Mouse (Mus musculus) limb, embryonic 13.5 days (tissue): Measurements from ENCODE around the gene Bcl2l1. TPM values are rescaled to one million over a fixed set of nuclear protein-coding genes. Genes with fewer than 3 reads are reported as not detected.

Experiments
- ATAC-seq: fragments of 200-750 bp; cut with Nextera tagmentation; 2 replicates; pipeline ENCODE4 v1.8.0; 2017; ENCODE audit warnings: low read depth, moderate number of reproducible peaks, moderate TSS enrichment; ENCODE audit not compliant: low FRiP score
- H3K27ac ChIP-seq: fragments of 300-500 bp; sonication (generic); 2 replicates; pipeline ENCODE4 v1.5.1; 2015; ENCODE audit warnings: inconsistent platforms, mild to moderate bottlenecking, moderate library complexity
- H3K27me3 ChIP-seq: fragments of 300-500 bp; sonication (generic); 2 replicates; pipeline ENCODE4 v1.6.1; 2015; ENCODE audit warnings: mild to moderate bottlenecking, inconsistent platforms
- H3K36me3 ChIP-seq: fragments of 300-500 bp; sonication (generic); 2 replicates; pipeline ENCODE4 v1.6.1; 2015; ENCODE audit warnings: inconsistent platforms, mild to moderate bottlenecking, moderate library complexity
- H3K4me1 ChIP-seq: fragments of 300-500 bp; sonication (generic); 2 replicates; pipeline ENCODE4 v1.6.1; 2015; ENCODE audit warnings: inconsistent platforms
- H3K4me2 ChIP-seq: fragments of 300-500 bp; sonication (generic); replicated peaks from 2 replicates; pipeline ENCODE4 v1.6.1; 2015; ENCODE audit warnings: inconsistent platforms, mild to moderate bottlenecking, moderate library complexity
- H3K4me3 ChIP-seq: fragments of 300-500 bp; sonication (generic); 2 replicates; pipeline ENCODE4 v1.5.1; 2015; ENCODE audit warnings: moderate library complexity, mild to moderate bottlenecking, inconsistent platforms
- H3K9ac ChIP-seq: fragments of 300-500 bp; sonication (generic); 2 replicates; pipeline ENCODE4 v1.6.1; 2015; ENCODE audit warnings: mild to moderate bottlenecking, inconsistent platforms
- H3K9me3 ChIP-seq: fragments of 300-500 bp; sonication (generic); 2 replicates; pipeline ENCODE4 v1.6.1; 2016; ENCODE audit warnings: inconsistent platforms
- WGBS: fragments of 180-500 bp; shearing (Covaris S2); methylation state at CpG from one replicate; pipeline ENCODE4 v1.1.7; 2015; 5-methylcytosine and 5-hydroxymethylcytosine counted together
- polyA plus RNA-seq: library from polyadenylated mRNA; unstranded; fragments of >200 nt; fragmentation: Nextera tagmentation; extraction: Ambion mirVana; gene quantifications from 2 replicates; pipeline ENCODE4 v1.2.1, GENCODE M21; 2015

The Bcl2l1 gene
- polyA plus RNA-seq, 1 experiment from 2014 or later, result 93.3 TPM

DNA sequence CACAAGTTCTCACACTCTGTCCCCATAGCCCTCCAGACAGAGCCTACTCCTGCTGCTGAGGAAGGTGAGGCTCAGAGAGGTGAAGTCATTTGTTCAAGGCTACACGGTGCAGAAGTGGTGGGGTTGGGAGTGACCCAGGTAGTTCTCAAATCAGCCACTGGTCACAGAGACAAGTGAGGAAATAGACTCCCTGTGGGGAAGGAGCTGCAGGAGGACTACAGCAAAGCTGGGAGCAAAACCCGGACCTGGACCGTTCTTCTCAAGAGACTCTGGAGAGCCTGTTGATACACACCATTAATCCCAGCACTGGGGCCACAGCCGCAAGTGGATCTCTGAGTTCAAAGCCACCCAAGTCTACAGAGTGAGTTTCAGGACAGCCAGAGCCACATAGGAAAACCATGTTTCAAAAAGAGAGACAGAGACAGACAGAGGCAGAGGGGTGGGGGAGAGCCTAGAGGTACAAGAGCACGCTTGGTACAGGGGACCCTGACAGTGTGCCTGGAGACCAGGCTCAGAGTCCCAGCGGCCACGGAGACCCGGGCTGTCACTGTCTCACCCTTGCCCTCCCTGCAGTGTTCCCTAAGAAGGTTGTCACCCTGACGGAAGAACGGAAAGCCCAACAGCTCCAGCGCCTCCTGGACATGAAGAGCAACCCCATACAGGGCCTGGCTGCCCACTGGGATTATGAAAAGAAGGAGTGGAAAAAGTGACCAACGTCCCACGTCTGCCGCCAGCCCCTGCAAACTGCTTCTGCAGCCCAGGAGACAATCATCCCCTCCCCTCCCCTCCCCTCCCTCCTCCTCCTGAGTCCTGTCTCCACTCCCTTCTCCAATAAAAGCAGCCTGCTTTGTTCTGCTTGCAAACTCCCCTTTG lies 67.1 kb downstream of the Bcl2l1 start:
- H3K27me3 ChIP-seq, result no peaks in the 10 kb centered on the region
- WGBS, result 9% methylated on average over 14 of the region's 14 CpGs
- no peak overlapping the region; the same call in 1 of the 2 replicates for H3K27ac ChIP-seq
- peak overlapping the region; percentile 46 for H3K4me2 ChIP-seq
- H3K4me3 ChIP-seq, result no peak overlapping the region
- H3K9ac ChIP-seq, result peak overlapping the region; percentile 54
- no peaks in the 10 kb centered on the region for H3K9me3 ChIP-seq
- peaks cover 38% of the 10 kb centered on the region for H3K4me1 ChIP-seq
- H3K36me3 ChIP-seq, result peaks cover 2% of the 10 kb centered on the region; the same call in 1 of the 2 replicates
- no peak for ATAC-seq

DNA sequence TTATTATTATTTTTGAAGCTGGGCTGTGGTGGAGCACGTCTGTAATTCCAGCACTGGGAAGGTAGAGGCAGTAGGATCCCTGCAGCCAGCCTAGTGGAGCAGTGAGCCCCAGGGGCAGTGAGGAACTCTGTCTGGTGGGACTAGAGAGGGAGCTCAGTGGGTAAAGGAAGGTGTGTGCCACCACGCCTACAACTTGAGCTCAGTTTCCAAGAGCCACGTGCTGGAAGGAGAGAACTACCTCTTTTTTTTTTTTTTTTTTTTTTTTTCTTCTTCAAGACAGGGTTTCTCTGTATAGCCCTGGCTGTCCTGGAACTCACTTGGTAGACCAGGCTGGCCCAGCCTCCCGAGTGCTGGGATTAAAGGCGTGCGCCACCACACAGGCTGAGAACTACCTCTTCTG lies 68.2 kb downstream of the Bcl2l1 start:
- no peak overlapping the region for H3K4me3 ChIP-seq
- no peaks in the 10 kb centered on the region for H3K9me3 ChIP-seq
- no peak overlapping the region; the same call in 1 of the 2 replicates for H3K9ac ChIP-seq
- no peak for ATAC-seq
- no peaks in the 10 kb centered on the region for H3K27me3 ChIP-seq
- H3K4me1 ChIP-seq, result peaks cover 41% of the 10 kb centered on the region
- peaks cover 2% of the 10 kb centered on the region; the same call in 1 of the 2 replicates for H3K36me3 ChIP-seq
- H3K27ac ChIP-seq, result no peak overlapping the region
- WGBS, result 77% methylated on average over 6 of the region's 6 CpGs
- no peak overlapping the region for H3K4me2 ChIP-seq

DNA sequence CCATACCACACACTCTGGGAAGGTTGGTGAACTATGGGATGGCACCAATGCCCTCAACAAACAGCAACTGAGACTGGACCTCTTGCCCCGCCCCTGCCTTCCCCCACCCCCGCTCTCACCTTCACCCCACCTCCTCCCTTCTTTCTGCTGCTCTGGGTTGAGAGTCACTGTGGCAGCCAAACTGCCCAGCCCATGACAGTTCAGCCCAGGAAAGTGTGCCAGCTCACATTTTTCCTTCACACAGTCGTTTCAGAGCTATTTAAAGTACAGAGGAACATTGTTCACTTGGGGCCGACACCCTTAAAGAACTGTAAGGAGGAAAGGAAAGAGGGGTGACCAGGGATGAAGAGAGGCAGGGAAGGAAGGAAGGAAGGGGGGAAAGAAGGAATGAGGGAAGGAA lies 73.2 kb downstream of the Bcl2l1 start:
- Histone ChIP-seq H3K36me3 (peaks cover 2% of the 10 kb centered on the region; the same call in 1 of the 2 replicates), H3K27me3 (no peaks in the 10 kb centered on the region), H3K27ac (no peak overlapping the region; the same call in 1 of the 2 replicates), H3K9me3 (no peaks in the 10 kb centered on the region), H3K9ac (no peak overlapping the region), H3K4me2 (no peak overlapping the region), H3K4me1 (peaks cover 24% of the 10 kb centered on the region), H3K4me3 (no peak overlapping the region)
- WGBS, result 57% methylated on average over 4 of the region's 4 CpGs
- ATAC-seq, result no peak

DNA sequence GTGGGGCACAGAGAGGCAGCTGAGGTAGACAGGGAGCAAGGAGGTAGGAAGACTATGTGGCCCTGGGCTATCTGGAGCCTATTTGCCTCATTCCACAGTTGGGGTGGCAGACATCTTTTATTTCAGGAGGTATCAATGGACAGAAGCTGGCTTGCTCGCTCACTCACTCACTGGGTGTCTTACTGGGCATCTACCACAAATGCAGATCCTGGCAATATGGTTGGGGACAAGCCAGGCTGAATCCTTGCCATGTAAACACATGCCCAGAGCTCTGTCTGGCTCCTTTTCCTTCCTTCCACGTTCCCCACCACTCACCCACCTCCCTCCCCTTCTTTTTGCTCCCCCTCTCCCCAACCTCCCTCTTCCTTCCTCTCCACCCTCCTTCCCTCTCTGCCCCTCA lies 74.0 kb downstream of the Bcl2l1 start:
- H3K9ac ChIP-seq, result no peak overlapping the region
- peaks cover 2% of the 10 kb centered on the region; the same call in 1 of the 2 replicates for H3K36me3 ChIP-seq
- H3K4me1 ChIP-seq, result peaks cover 24% of the 10 kb centered on the region
- no peak overlapping the region for H3K4me3 ChIP-seq
- whole genome bisulfite sequencing, result 54% methylated on average over 2 of the region's 2 CpGs
- no peak overlapping the region for H3K27ac ChIP-seq
- H3K4me2 ChIP-seq, result no peak overlapping the region
- H3K9me3 ChIP-seq, result no peaks in the 10 kb centered on the region
- ATAC-seq, result no peak
- no peaks in the 10 kb centered on the region for H3K27me3 ChIP-seq

DNA sequence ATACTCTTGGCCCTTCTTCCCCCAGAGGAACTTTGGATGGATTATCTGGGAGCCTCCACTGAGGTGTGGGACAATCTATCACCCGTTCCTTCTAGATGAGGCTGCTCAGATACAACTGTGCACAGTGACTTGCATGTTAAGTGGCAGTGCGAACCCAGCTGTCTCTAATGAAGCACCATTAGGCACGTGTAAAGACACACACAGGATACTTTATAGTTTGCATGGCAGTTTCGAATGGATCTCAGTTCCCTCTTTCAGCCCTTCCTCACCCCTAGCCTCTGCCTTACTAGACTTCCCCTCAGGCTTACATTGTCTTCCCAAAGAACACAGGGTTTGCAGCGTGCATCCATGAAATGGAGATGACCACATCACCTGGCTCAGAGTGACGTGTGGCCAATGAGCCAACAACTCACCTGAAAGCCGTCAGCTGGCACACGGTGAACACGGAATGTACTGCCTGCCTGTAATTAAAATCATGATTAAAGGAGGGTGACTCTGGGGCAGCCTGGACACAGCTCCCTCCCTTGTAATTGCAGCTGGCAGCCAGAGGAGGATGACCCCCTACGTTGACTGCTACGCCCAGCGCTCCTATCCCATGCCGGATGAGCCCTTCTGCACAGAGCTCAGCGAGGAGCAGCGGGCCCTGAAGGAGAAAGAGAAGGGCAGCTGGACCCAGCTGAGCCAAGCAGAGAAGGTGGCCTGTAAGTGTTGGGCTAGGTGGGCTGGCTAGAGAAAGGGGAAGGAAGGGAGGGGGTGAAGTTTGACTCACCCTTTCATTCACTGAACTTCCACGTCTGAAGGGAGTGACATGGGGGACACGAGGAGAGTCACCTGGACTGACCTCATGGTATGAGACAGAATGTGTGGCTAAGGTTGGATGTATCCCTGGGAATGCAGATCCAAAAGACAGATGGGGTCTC lies 74.8 kb downstream of the Bcl2l1 start:
- Histone ChIP-seq H3K4me2 (no peak overlapping the region), H3K36me3 (peaks cover 2% of the 10 kb centered on the region; the same call in 1 of the 2 replicates), H3K4me1 (peaks cover 24% of the 10 kb centered on the region), H3K9ac (0 out of 2 replicates have a peak overlapping the region, but pooled peaks have one; percentile 10), H3K9me3 (no peaks in the 10 kb centered on the region), H3K27me3 (no peaks in the 10 kb centered on the region), H3K27ac (no peak overlapping the region), H3K4me3 (no peak overlapping the region)
- WGBS, result 68% methylated on average over 17 of the region's 17 CpGs
- ATAC-seq, result no peak

DNA sequence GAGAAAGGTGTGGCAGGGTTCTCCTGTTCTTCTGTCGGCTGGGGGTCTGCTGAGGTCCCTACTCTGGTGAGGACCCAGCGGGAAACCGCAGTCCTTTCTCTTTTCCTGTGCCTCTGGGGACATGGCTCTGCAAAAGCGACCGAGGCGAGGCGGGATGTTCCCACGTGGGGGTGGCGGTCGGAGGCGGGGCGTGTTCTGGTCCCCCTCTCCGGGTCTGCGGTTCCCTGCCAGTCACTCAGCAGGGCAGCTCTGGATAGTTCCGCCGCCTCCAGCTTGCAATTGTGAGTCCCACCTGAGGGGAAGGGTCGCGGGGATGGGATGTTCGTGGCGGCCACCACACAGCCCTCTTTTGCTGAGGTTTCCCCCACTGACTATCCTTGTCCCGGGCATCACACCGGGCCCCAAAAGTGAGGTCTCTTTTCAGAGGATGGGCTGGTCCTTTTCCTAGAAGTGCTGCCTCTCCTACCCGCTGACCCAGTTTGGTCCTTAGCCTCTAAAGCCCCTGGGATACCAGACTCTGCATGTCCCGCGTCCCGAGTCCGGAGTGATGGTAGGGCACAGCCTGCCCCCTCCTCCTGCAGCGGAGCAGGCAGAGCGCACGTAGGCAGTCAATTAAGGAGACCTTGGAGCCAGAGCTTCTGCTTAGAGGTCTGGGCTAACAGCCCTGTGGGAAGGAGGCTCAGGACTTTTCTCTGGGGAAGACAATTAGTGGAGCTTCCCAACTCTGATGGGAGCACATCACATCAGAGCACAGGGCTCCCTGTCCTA lies 77.4 kb downstream of the Bcl2l1 start, which contains the start of gene Cox4i2:
TSS of gene Cox4i2 (plus strand) at position 230 of the 768 bp plus-strand sequence.
- Histone ChIP-seq H3K4me2 (peak within 1 kb of the TSS; percentile 70), H3K27ac (no peak within 1 kb of the TSS; the same call in 1 of the 2 replicates), H3K4me3 (peak within 1 kb of the TSS; percentile 38), H3K36me3 (no peaks in the 10 kb centered on the region), H3K9ac (peak within 1 kb of the TSS; percentile 61), H3K27me3 (no peaks in the 10 kb centered on the region), H3K4me1 (peaks cover 24% of the 10 kb centered on the region), H3K9me3 (no peaks in the 10 kb centered on the region)
- peak; percentile 52; the same call in 1 of the 2 replicates for ATAC-seq
- WGBS, result 5% methylated on average over 30 of the region's 30 CpGs

DNA sequence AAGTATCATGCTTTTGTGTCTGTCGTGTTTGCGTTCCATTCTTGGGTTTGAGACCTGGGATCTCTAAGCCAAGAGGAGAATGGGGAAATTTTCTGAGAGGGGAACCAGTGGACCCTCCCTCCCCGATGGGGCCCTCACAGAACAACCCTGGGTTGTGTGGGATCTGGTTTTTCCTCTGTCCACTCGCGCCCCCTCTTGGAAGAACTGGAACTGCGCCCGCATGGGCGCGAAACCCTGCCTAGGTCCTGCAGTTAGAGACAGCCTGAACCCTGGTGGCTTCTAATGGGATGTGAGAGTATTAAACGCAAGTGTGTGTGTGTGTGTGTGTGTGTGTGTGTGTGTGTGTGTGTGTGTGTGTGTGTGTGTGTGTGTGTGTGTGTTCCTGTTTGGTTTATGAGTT lies 89.1 kb downstream of the Bcl2l1 start:
- H3K4me1 ChIP-seq, result peaks cover 54% of the 10 kb centered on the region
- H3K4me3 ChIP-seq, result no peak overlapping the region
- H3K9me3 ChIP-seq, result no peaks in the 10 kb centered on the region
- H3K9ac ChIP-seq, result no peak overlapping the region
- H3K36me3 ChIP-seq, result peaks cover 5% of the 10 kb centered on the region; the same call in 1 of the 2 replicates
- no peak for ATAC-seq
- H3K27ac ChIP-seq, result peak overlapping the region; percentile 98; the same call in 1 of the 2 replicates
- no peaks in the 10 kb centered on the region for H3K27me3 ChIP-seq
- WGBS, result 22% methylated on average over 10 of the region's 10 CpGs
- peak overlapping the region; percentile 45 for H3K4me2 ChIP-seq

DNA sequence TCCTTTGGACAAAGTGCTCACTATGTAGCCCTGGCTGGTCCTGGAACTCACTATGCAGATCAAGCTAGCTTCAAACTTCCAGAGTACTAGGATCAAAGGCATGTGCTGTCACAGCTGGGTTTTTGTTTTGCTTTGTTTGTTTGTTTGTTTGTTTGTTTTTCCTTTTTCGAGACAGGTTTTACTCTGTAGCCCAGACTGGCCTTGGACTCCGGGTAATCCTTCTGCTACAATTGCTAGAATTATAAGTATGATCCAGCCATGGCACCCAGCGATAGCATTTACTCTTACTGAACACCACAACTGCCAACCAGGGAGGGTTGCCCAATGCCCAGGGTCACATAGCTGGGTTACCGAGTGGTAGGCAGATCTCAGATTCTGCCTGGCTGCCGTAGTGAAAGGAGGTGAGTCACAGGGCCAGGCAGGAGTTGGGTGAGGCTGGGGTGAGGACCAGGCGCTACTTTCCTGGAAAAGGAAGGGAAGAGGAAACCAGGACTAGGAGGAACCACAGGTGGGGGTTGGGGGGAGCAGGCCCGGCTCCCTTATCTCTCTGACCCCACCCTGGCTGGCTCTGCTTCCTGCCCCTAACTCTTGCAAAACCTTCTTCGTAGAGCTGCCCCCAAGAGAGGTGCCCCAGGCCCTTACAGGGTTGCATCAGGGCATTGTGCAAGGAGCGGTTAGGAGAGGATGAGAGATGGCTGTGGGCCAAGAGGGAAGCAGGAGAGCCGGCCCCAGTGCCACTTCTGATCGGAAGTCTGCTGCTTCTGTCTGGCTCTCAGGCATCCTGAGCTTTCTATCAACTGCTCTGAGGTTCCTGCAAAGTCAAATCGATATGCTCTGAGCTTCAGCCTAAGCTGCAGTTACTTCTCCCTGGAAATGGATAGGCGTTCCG lies 90.1 kb downstream of the Bcl2l1 start:
- ATAC-seq, result no peak
- 31% methylated on average over 14 of the region's 14 CpGs for WGBS
- Histone ChIP-seq H3K36me3 (peaks cover 6% of the 10 kb centered on the region; the same call in 1 of the 2 replicates), H3K4me1 (peaks cover 54% of the 10 kb centered on the region), H3K4me2 (peak overlapping the region; percentile 45), H3K4me3 (no peak overlapping the region), H3K9me3 (no peaks in the 10 kb centered on the region), H3K27me3 (no peaks in the 10 kb centered on the region), H3K27ac (peak overlapping the region; percentile 98), H3K9ac (peak overlapping the region; percentile 31; the same call in 1 of the 2 replicates)

DNA sequence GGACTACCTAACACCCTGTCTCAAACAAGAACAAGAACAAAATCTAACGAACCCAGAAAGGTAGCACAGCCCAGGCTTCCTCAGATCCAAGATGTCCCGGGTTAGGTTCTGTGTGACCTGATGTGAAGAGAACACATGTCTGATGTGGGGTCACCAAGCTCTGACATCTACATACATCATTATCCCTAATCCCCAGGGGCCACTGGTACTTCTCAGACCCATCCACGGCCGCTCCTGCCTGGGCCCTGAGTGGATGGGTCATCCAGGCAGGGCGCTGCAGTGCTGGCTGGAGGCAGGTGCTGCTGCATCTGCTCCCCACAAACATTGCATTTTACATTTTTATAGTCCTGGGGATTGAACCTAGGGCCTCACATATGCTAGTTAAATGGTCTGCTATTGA lies 91.0 kb downstream of the Bcl2l1 start:
- no peak overlapping the region for H3K9ac ChIP-seq
- H3K36me3 ChIP-seq, result peaks cover 6% of the 10 kb centered on the region; the same call in 1 of the 2 replicates
- 53% methylated on average over 5 of the region's 5 CpGs for WGBS
- ATAC-seq, result no peak
- peak overlapping the region; percentile 98 for H3K27ac ChIP-seq
- no peaks in the 10 kb centered on the region for H3K27me3 ChIP-seq
- H3K4me3 ChIP-seq, result no peak overlapping the region
- no peaks in the 10 kb centered on the region for H3K9me3 ChIP-seq
- H3K4me1 ChIP-seq, result peaks cover 57% of the 10 kb centered on the region
- peak overlapping the region; percentile 94; the same call in 1 of the 2 replicates for H3K4me2 ChIP-seq

DNA sequence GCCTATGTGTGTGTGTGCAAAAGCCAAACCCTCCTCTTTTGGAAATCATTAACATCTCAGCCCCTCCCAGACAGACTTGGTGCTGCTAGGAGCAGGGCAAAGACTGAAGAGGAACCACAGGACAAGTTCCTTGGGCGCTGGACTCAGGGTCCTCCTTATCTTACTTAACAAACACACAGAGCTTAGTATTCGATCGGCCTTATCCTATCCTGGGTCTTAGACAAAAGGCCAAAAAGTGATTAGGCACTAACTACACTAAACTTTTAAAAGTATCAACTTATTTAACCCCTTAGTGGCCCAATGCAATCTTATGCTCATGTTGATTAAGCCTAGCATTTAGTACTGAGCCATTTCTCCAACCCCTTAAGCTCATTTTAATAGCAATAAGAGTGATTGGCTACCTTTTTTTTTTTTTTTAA lies 91.7 kb downstream of the Bcl2l1 start:
- peaks cover 6% of the 10 kb centered on the region; the same call in 1 of the 2 replicates for H3K36me3 ChIP-seq
- H3K27me3 ChIP-seq, result no peaks in the 10 kb centered on the region
- H3K4me3 ChIP-seq, result peak overlapping the region; percentile 95; the same call in 1 of the 2 replicates
- H3K27ac ChIP-seq, result peak overlapping the region; percentile 98
- 12% methylated on average over 3 of the region's 3 CpGs for WGBS
- H3K4me1 ChIP-seq, result peaks cover 60% of the 10 kb centered on the region
- H3K4me2 ChIP-seq, result peak overlapping the region; percentile 94
- H3K9ac ChIP-seq, result peak overlapping the region; percentile 31; the same call in 1 of the 2 replicates
- 0 out of 2 replicates have a peak, but pooled peaks have one; percentile 1 for ATAC-seq
- no peaks in the 10 kb centered on the region for H3K9me3 ChIP-seq
